Comparison of ENCODE assay signal across 13 mouse cellular contexts in the genomic region with DNA sequence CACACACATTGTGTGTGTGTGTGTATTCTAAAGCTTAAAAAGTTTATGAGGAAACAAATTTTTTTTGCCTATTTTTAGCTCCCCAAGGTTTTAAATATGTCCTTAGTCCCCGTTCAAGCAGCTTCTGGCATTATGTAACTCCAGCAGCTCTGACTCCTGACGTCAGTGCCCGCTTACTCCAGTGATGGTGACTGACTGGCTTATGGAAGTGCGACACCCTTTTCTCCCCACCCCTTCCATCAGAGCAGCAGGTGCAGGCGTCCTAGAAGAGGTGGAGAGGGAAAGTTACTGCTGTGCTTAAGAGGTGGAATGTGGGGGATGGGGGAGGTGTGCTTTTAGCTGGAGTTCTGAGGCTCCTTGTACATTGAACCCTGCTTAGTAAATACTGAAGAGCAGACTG.
DNase-seq lines count a peak whose midpoint lies in the region; ATAC-seq and TF ChIP-seq lines count a peak whose summit lies in the region.
"Had no signal": no experiment of that assay in that cellular context is flagged by ENCODE, and none has a peak within 500 bp of the region (broad histone marks: within the 10 kb centered on the region; RNA-seq: fewer than 3 reads in every experiment).

No protein-coding gene starts in this region.

- no peak overlapping the region for H3K4me2 ChIP-seq in forebrain, embryonic 13.5 days
- H3K4me2 ChIP-seq: forebrain, embryonic 12.5 days; midbrain, embryonic 15.5 days had no signal

- ATAC-seq in forebrain, embryonic 13.5 days, result no peak
- ATAC-seq: midbrain, embryonic 15.5 days had no signal

- H3K27me3 ChIP-seq in forebrain, embryonic 13.5 days, result no peaks in the 10 kb centered on the region
- H3K27me3 ChIP-seq: forebrain, embryonic 12.5 days; midbrain, embryonic 15.5 days had no signal

- H3K4me1 ChIP-seq in forebrain, embryonic 13.5 days, result no peaks in the 10 kb centered on the region
- H3K4me1 ChIP-seq: embryonic facial prominence, embryonic 10.5 days; forebrain, embryonic 12.5 days; midbrain, embryonic 15.5 days had no signal

- no peaks in the 10 kb centered on the region for H3K9me3 ChIP-seq in forebrain, embryonic 13.5 days (replicated peaks)
- H3K9me3 ChIP-seq: embryonic facial prominence, embryonic 10.5 days; forebrain, embryonic 12.5 days; midbrain, embryonic 15.5 days had no signal

- H3K9ac ChIP-seq in forebrain, embryonic 13.5 days, result no peak overlapping the region
- H3K9ac ChIP-seq: forebrain, embryonic 12.5 days; liver, embryonic 14.5 days; midbrain, embryonic 15.5 days had no signal

- no peak for DNase-seq in layer of hippocampus, adult 2 months (ENCODE audit: low spot score in 2 of 2)
- no peak for DNase-seq in layer of hippocampus, postnatal 14 days (ENCODE audit: low spot score in 2 of 2)
- DNase-seq in R1 (ENCODE audit: low read depth, low spot score), result peak; percentile 2
- peak; percentile 84 for DNase-seq in brain, adult 2 months (ENCODE audit: low read depth, low spot score)
- DNase-seq in left cerebral cortex, postnatal 36 days (ENCODE audit: low spot score in 2 of 2), result peak; percentile 22 to 46
- no peak for DNase-seq in Muller cell, postnatal 12 days (ENCODE audit: inconsistent ontology term)
- DNase-seq in cerebellum, postnatal 36 days, result no peak
- DNase-seq: heart, postnatal 4 days had no signal

- intact Hi-C loops in left cerebral cortex, postnatal 36 days (cut with DNase I), result loop anchor here (5.0 kb wide), 1 partner anchor 215 kb away; a partner anchor contains a TSS

- peak overlapping the region; percentile 6; the same call in 1 of the 2 replicates for H3K27ac ChIP-seq in layer of hippocampus, adult 2 months
- no peak overlapping the region for H3K27ac ChIP-seq in forebrain, embryonic 13.5 days
- H3K27ac ChIP-seq: embryonic facial prominence, embryonic 10.5 days; forebrain, embryonic 12.5 days; liver, embryonic 14.5 days; midbrain, embryonic 15.5 days had no signal

- no peaks in the 10 kb centered on the region for H3K36me3 ChIP-seq in forebrain, embryonic 13.5 days (ENCODE audit: poor library complexity, severe bottlenecking)
- H3K36me3 ChIP-seq: embryonic facial prominence, embryonic 10.5 days; forebrain, embryonic 12.5 days; midbrain, embryonic 15.5 days had no signal

- H3K4me3 ChIP-seq in layer of hippocampus, adult 2 months, result no peak overlapping the region
- no peak overlapping the region for H3K4me3 ChIP-seq in forebrain, embryonic 13.5 days
- H3K4me3 ChIP-seq: embryonic facial prominence, embryonic 10.5 days; forebrain, embryonic 12.5 days; midbrain, embryonic 15.5 days had no signal

- 65% methylated on average over 5 of the region's 5 CpGs for WGBS in forebrain, embryonic 13.5 days

- no peak for TF ChIP-seq CTCF in layer of hippocampus, adult 2 months (conservative IDR thresholded peaks at IDR 0.05)

Comparison
In these comparisons a context has a peak if more than half of its experiments do, and no peak if none do; other contexts are left out.
1. DNase-seq: peak in R1 (single experiment), brain, adult 2 months (single experiment) and left cerebral cortex, postnatal 36 days (2 of 2); none in layer of hippocampus, adult 2 months (0 of 2), layer of hippocampus, postnatal 14 days (0 of 2), Muller cell, postnatal 12 days (single experiment) and cerebellum, postnatal 36 days (0 of 2).